Mouse (Mus musculus): ENCODE measurements around the gene Ccdc180. TPM values are rescaled to one million over a fixed set of nuclear protein-coding genes. Genes with fewer than 3 reads are reported as not detected.

Ccdc180 gene
- polyA plus RNA-seq, 1 experiment from 2014 or later, result not detected

DNA sequence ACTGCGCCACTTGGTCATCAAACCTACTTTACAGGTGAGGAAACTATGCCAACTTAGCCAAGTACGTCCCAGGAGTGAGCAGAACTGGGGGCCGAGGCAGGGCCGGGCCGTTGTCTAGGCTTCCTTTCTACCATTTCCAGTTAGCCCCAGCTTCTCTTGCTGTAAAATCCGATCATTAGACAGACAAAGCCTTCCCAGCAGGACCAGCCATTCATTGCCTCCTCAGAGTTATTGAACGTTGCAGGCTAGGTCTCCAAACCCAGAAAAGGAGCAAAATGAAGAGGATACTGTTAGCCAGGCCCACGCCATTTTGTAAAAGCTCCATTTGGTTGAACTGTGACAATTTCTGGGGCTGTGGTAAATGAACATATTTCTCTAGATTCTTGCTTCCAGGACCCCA lies 22.7 kb upstream of the Ccdc180 start:
- in situ Hi-C loops (cut with MboI; ENCODE audit: low pct_unique_long_range_greater_than_20kb), result no loop called here
- ChIA-PET POLR2A (no interaction called here), CTCF (no interaction called here)
- DNase-seq (ENCODE audit: low read depth, low spot score) (no peak), ATAC-seq (no peak)
- TF ChIP-seq CTCF (IDR thresholded peaks at IDR 0.05), result no peak
- H3K27me3 ChIP-seq, result no peaks in the 10 kb centered on the region

DNA sequence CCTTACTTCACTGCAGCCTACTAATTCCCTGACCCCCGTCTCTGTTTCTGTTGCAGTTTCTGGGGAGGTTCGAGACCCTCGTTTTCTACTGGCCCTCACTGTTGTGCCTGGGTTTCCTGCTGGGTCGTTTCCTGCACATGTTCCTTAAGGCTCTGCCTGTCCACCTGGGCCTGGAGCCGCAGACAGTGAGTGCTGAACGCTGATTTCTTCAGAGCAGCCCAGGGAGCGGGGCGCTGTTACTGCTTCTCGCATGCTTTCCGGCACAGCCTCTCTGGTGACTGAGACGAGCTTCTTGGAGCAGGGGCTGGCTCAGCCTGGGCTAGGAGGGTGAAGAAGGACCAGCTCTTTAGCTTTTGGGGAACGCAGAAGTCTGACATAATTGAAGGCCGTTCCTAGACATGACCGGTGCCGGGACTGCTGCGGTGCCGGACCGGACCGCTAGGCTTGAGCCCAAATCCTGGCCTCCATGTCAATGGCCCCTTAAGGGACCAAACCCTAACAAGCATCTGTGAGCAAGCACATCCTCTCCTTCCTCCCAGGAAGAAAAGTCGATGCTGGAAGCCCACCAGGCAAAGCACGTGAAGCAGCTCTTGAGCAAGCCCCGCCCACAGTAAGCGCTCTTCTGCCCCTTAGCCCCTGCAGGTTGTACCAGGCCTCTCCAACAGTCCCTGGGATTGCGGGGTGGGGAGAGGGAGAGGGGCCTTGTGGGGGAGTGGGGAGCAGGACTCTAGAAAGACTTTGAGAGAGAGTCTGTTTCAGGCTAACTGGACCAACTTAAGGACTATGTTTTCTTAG lies 20.9 kb upstream of the Ccdc180 start:
- CTCF ChIA-PET, result no interaction called here
- POLR2A ChIA-PET, result no interaction called here
- ATAC-seq (no peak), DNase-seq (ENCODE audit: low read depth, low spot score) (no peak)
- in situ Hi-C loops (cut with MboI; ENCODE audit: low pct_unique_long_range_greater_than_20kb), result no loop called here
- no peak for TF ChIP-seq CTCF (IDR thresholded peaks at IDR 0.05)
- H3K27me3 ChIP-seq, result no peaks in the 10 kb centered on the region

DNA sequence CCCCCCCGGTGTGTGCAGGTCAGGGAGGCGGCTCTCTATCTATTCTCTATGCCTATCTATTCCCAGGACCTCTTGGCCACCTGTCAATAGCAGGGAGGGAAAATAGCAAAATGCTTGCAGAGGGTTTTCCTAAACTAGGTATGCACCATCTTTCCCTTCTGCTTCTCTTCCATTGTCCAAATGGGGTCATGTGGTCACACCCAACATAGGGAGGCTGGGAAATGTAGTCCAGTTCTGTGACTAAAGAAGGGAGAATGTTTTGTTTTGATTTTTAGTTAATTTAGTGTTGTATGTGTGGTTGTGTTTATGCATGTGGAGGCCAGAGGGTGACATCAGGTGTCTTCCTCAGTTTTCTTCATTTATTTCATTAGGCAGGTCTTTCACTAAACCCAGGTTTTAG lies 18.0 kb upstream of the Ccdc180 start:
- ChIA-PET POLR2A (no interaction called here), CTCF (no interaction called here)
- no peaks in the 10 kb centered on the region for H3K27me3 ChIP-seq
- DNase-seq (ENCODE audit: low read depth, low spot score) (no peak), ATAC-seq (no peak)
- no peak for TF ChIP-seq CTCF (IDR thresholded peaks at IDR 0.05)
- in situ Hi-C loops (cut with MboI; ENCODE audit: low pct_unique_long_range_greater_than_20kb), result no loop called here

DNA sequence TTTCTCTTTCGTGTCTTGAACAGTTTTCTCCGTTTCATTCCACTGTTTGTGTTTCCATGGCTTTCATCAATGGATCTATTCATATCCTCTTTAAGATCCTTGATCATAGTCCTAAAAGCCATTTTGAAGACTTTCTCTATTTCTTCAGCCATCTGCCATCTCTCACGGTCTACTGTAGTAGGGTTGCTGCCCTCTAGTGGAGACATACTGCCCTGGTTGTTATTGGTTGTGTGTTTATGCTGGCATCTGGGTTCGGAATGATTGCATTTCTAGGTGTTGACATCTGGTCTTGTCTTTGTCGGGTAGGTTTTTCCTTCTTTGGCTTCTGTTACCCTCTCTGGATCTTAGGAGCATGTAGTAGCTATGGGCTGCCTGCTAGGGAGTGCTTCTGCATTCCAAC lies 11.2 kb upstream of the Ccdc180 start:
- ChIA-PET POLR2A (no interaction called here), CTCF (no interaction called here)
- H3K27me3 ChIP-seq, result no peaks in the 10 kb centered on the region
- no peak for ATAC-seq
- DNase-seq (ENCODE audit: low read depth, low spot score), result no peak
- in situ Hi-C loops (cut with MboI; ENCODE audit: low pct_unique_long_range_greater_than_20kb), result no loop called here
- TF ChIP-seq CTCF (IDR thresholded peaks at IDR 0.05), result peak; percentile 71

GRCm38 (mm10) chr4:45882521-45882920 lies 7.6 kb upstream of the Ccdc180 start:
- ChIA-PET CTCF (no interaction called here), POLR2A (no interaction called here)
- DNase-seq (ENCODE audit: low read depth, low spot score), result no peak
- TF ChIP-seq CTCF (IDR thresholded peaks at IDR 0.05), result no peak
- in situ Hi-C loops (cut with MboI; ENCODE audit: low pct_unique_long_range_greater_than_20kb), result no loop called here
- no peak for ATAC-seq
- no peaks in the 10 kb centered on the region for H3K27me3 ChIP-seq

DNA sequence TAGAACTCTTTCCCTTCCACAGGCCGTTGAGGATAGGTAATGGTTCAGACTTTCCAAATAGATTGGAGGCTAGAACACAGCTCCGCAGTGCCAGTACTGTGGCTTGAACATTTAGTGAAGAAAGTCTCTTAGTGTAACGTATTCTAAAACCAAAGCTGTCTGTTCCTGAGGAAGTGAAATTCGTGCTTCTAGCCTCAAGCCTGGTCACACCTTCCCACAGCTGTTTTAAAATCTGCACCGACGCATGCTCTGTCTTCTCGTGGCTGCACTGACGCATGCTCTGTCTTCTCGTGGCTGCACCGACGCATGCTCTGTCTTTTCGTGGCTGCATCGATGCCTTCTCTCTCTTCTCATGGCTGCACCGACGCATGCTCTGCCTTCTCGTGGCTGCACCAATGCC lies 6.9 kb upstream of the Ccdc180 start:
- no peak for TF ChIP-seq CTCF (IDR thresholded peaks at IDR 0.05)
- POLR2A ChIA-PET, result no interaction called here
- H3K27me3 ChIP-seq, result no peaks in the 10 kb centered on the region
- DNase-seq (ENCODE audit: low read depth, low spot score) (no peak), ATAC-seq (no peak)
- in situ Hi-C loops (cut with MboI; ENCODE audit: low pct_unique_long_range_greater_than_20kb), result no loop called here
- CTCF ChIA-PET, result no interaction called here

DNA sequence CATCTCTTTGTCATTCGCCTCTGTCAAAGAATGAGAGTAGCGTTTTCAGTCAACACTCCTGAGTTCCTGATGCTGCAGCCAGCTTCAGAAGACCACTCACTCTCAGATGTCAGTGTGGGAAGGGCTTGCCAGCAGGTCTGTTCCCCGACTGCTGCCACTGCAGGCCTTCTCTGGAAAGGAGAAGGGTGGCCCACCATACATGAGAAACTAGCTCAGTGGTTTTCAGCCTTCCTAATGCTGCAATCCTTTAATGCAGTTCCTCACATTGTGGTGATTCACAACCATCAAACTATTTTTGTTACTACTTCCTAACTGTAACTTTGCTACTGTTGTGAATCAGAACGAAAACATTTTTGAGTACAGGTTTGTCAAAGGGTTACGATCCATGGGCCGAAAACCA lies 616 bp upstream of the Ccdc180 start:
- in situ Hi-C loops (cut with MboI; ENCODE audit: low pct_unique_long_range_greater_than_20kb), result no loop called here
- no peak for TF ChIP-seq CTCF (IDR thresholded peaks at IDR 0.05)
- H3K27me3 ChIP-seq, result no peaks in the 10 kb centered on the region
- CTCF ChIA-PET, result no interaction called here
- ATAC-seq (peak; percentile 21), DNase-seq (ENCODE audit: low read depth, low spot score) (no peak)
- POLR2A ChIA-PET, result no interaction called here

DNA sequence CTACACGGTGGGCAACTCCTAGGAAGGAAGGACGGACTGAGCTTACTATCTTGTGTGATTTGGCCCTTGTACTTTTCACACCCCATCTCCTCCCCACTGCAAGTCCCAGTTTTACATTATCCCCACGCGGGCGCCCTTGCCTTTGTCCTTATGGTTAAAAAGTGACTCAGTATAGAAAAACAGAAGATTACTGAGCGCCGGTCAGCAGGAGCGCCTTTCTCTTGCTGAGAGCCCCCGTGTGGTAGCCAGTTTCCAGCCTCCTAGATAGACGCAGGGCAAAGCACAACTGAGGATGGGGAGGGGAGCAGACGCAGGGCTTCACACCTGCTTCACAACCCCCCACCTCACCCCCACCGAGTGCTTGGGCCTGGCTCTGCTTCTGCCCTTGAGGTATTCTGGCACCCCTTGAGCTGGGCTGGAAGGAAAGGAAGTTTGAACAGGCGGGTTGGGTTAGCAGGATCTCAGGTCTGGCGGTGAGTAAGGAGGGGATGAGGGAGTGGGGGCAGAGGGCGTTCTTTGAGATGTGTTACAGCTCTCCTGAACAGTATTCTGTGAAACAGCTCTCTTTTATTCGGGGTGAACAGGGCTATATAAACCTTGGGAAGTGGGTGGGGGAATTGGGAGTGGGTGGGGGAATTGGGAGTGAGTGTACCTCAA lies 6.5 kb downstream of the Ccdc180 start:
- ATAC-seq (no peak), DNase-seq (ENCODE audit: low read depth, low spot score) (no peak)
- TF ChIP-seq CTCF (IDR thresholded peaks at IDR 0.05), result no peak
- no peaks in the 10 kb centered on the region for H3K27me3 ChIP-seq
- CTCF ChIA-PET, result no interaction called here
- POLR2A ChIA-PET, result no interaction called here
- in situ Hi-C loops (cut with MboI; ENCODE audit: low pct_unique_long_range_greater_than_20kb), result no loop called here

GRCm38 (mm10) chr4:45898413-45898812 lies 8.3 kb downstream of the Ccdc180 start:
- in situ Hi-C loops (cut with MboI; ENCODE audit: low pct_unique_long_range_greater_than_20kb), result no loop called here
- H3K27me3 ChIP-seq, result no peaks in the 10 kb centered on the region
- ATAC-seq, result no peak
- CTCF ChIA-PET, result no interaction called here
- POLR2A ChIA-PET, result no interaction called here
- no peak for DNase-seq (ENCODE audit: low read depth, low spot score)
- TF ChIP-seq CTCF (IDR thresholded peaks at IDR 0.05), result no peak

DNA sequence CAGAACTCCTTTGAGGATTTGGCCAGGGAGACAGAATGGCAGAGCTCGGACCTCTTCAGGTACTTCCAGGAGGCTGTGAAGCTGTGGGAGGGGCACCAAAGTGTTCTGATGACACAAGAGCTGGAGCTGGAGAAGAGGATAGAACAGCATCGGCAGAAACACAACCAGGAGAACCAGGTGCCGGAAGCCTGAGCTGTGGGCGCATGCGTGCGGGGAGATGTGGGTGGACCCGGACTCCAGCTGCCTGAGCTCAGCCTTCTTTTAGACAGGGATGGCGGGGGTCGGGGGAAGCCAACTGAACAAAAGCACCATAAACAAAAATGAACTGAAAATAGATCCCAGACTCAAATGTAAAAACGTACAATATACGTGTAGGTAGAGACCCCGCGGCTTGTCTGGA lies 19.2 kb downstream of the Ccdc180 start:
- POLR2A ChIA-PET, result no interaction called here
- CTCF ChIA-PET, result interaction anchor here (1.5 kb wide), 1 partner anchor 11 kb away, joined by 3 read pairs; no protein-coding TSS in a partner anchor
- no peak for TF ChIP-seq CTCF (IDR thresholded peaks at IDR 0.05)
- in situ Hi-C loops (cut with MboI; ENCODE audit: low pct_unique_long_range_greater_than_20kb), result no loop called here
- no peaks in the 10 kb centered on the region for H3K27me3 ChIP-seq
- DNase-seq (ENCODE audit: low read depth, low spot score) (no peak), ATAC-seq (no peak)

DNA sequence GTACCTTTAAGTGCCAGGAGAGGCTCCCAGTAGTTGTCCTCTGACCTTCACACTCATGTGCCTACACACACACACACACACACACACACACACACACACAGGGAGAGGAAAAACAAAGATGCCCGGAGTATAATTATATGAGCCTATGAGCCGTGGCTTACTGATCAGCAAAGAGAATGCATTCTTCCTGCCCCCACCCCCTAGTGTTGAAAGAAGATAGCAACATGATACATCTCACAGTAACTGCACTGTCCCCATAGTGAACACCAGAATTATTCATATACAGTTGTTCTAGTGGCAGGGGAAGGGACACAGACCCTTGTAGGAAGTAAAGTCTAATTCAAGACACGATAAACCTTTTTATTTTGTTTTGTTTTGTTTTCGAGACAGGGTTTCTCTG lies 19.8 kb downstream of the Ccdc180 start:
- no peaks in the 10 kb centered on the region for H3K27me3 ChIP-seq
- no peak for DNase-seq (ENCODE audit: low read depth, low spot score)
- no peak for ATAC-seq
- no peak for TF ChIP-seq CTCF (IDR thresholded peaks at IDR 0.05)
- ChIA-PET CTCF (no interaction called here), POLR2A (no interaction called here)
- in situ Hi-C loops (cut with MboI; ENCODE audit: low pct_unique_long_range_greater_than_20kb), result no loop called here

- ATAC-seq, result no peak
- H3K27me3 ChIP-seq, result peaks cover under 1% of the 10 kb centered on the region
- no peak for DNase-seq (ENCODE audit: low read depth, low spot score)
- ChIA-PET CTCF (interaction anchor here (0.8 kb wide), 1 partner anchor 78 kb away, joined by 3 read pairs; no protein-coding TSS in a partner anchor), POLR2A (no interaction called here)
- in situ Hi-C loops (cut with MboI; ENCODE audit: low pct_unique_long_range_greater_than_20kb), result no loop called here
- no peak for TF ChIP-seq CTCF (IDR thresholded peaks at IDR 0.05)
Observed at GRCm38 (mm10) chr4:45911256-45911655, 21.2 kb downstream of the Ccdc180 start.

Data from Patski (cell line).